9 mouse cellular contexts compared by ENCODE assay signal in the genomic region with DNA sequence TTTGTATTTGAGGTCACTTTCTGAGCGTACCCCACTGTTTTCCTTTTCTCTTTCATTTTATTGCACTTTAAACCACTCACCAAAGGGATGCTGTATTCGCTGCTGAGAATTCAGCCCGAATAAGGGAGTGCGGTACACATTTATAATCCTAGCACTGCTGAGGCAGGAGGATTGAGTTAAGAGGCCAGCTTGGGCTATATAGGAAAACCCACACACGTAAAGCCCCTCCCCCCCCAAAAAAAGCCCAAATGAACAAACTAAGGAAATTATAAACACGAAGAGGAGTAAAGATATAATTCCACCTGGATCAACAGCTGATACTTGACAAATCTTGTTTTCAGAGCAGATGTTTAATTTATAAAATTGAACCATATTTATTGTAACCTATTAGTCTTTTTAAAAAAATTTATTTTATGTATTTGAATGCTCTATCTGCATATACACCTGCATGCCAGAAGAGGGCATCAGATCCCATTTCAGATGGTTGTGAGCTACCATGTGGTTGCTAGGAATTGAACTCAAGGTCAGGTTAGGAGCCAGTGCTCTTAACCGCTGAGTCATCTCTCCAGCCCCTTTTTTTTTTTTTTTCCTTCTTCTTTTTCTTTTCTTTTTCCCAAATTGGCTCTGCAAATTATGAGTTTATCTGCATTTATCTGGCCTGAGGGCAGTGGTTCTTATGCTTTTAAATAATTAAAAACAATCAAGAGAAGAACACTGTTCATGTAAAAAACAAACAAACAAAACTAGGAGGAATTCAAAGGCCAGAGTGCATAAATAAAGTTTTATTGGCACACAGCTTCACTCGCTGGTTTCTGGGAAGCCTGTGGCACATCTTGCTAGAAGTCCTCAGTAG. TPM values are rescaled to one million over a fixed set of nuclear protein-coding genes. Genes with fewer than 3 reads are reported as not detected.
DNase-seq lines count a peak whose midpoint lies in the region; ATAC-seq and TF ChIP-seq lines count a peak whose summit lies in the region.
"Had no signal": no experiment of that assay in that cellular context is flagged by ENCODE, and none has a peak within 500 bp of the region (broad histone marks: within the 10 kb centered on the region; RNA-seq: fewer than 3 reads in every experiment).

No protein-coding gene starts in this region.

- H3K79me2 ChIP-seq in heart, adult 2 months (replicated peaks; ENCODE audit: control insufficient read depth, insufficient read depth, low read length) = 0 out of 2 replicates have a peak, but pooled peaks cover 2% of the 10 kb centered on the region

- ATAC-seq in midbrain, embryonic 11.5 days (ENCODE audit: low FRiP score) = no peak
- no peak for ATAC-seq in limb, embryonic 11.5 days (ENCODE audit: insufficient number of reproducible peaks, low FRiP score, low TSS enrichment, low read depth)
- no peak for ATAC-seq in stomach, embryonic 15.5 days (ENCODE audit: insufficient read depth, low FRiP score, low read depth)

- H3K4me3 ChIP-seq in heart, adult 2 months = peak overlapping the region; percentile 60
- H3K4me3 ChIP-seq in midbrain, embryonic 10.5 days = peak overlapping the region; percentile 61
- no peak overlapping the region for H3K4me3 ChIP-seq in midbrain, embryonic 11.5 days (ENCODE audit: low read depth, low read length)
- H3K4me3 ChIP-seq in limb, embryonic 11.5 days (ENCODE audit: low read depth, low read length) = peak overlapping the region; percentile 55; the same call in 1 of the 2 replicates
- peak overlapping the region; percentile 55; the same call in 1 of the 2 replicates for H3K4me3 ChIP-seq in stomach, embryonic 15.5 days (replicated peaks)

- peak overlapping the region; percentile 94 for H3K27ac ChIP-seq in heart, adult 2 months
- no peak overlapping the region; the same call in 1 of the 2 replicates for H3K27ac ChIP-seq in midbrain, embryonic 10.5 days (replicated peaks)
- no peak overlapping the region for H3K27ac ChIP-seq in midbrain, embryonic 11.5 days (ENCODE audit: low read depth, low read length)
- H3K27ac ChIP-seq in limb, embryonic 11.5 days (replicated peaks; ENCODE audit: low read depth, low read length) = no peak overlapping the region
- H3K27ac ChIP-seq in stomach, embryonic 15.5 days = no peak overlapping the region

- no peak for DNase-seq in heart, adult 2 months
- DNase-seq in heart, adult 18-20 months = no peak
- no peak for DNase-seq in midbrain, embryonic 10.5 days (ENCODE audit: low spot score)
- no peak for DNase-seq in midbrain, embryonic 11.5 days (ENCODE audit: low spot score, missing footprints)
- DNase-seq in limb, embryonic 11.5 days (ENCODE audit: low spot score) = no peak
- no peak for DNase-seq in right cerebral cortex, postnatal 14 days
- no peak for DNase-seq in spleen, postnatal 4 days (ENCODE audit: low spot score in 2 of 2)
- DNase-seq: thymus, adult 18-20 months had no signal

- peak overlapping the region; percentile 86 for H3K9ac ChIP-seq in heart, adult 2 months (ENCODE audit: low read depth, low read length)
- H3K9ac ChIP-seq in midbrain, embryonic 11.5 days (ENCODE audit: low read length) = no peak overlapping the region
- H3K9ac ChIP-seq in limb, embryonic 11.5 days (ENCODE audit: low read length) = no peak overlapping the region
- H3K9ac ChIP-seq in stomach, embryonic 15.5 days = no peak overlapping the region

- TF ChIP-seq EP300 in heart, adult 2 months (IDR thresholded peaks at IDR 0.05; ENCODE audit: insufficient read depth, low read depth, low read length) = no peak

- WGBS in heart, adult 2 months = 54% methylated on average over 8 of the region's 8 CpGs
- 55% methylated on average over 8 of the region's 8 CpGs for WGBS in midbrain, embryonic 10.5 days
- WGBS in midbrain, embryonic 11.5 days = 58% methylated on average over 8 of the region's 8 CpGs
- 53% methylated on average over 8 of the region's 8 CpGs for WGBS in limb, embryonic 11.5 days
- 54% methylated on average over 8 of the region's 8 CpGs for WGBS in stomach, embryonic 15.5 days

- intact Hi-C loops in heart, adult 2 months (cut with DNase I) = loop anchor here (10.0 kb wide), 1 partner anchor 198 kb away; no protein-coding TSS in a partner anchor

- H3K9me3 ChIP-seq in midbrain, embryonic 10.5 days (replicated peaks) = no peaks in the 10 kb centered on the region
- no peaks in the 10 kb centered on the region for H3K9me3 ChIP-seq in midbrain, embryonic 11.5 days (ENCODE audit: control insufficient read depth, low read length)
- H3K9me3 ChIP-seq in limb, embryonic 11.5 days (ENCODE audit: control insufficient read depth, low read length) = no peaks in the 10 kb centered on the region
- H3K9me3 ChIP-seq in stomach, embryonic 15.5 days = no peaks in the 10 kb centered on the region

- H3K4me1 ChIP-seq in heart, adult 2 months (ENCODE audit: control insufficient read depth, insufficient read depth, low read length) = peaks cover 28% of the 10 kb centered on the region
- peaks cover 24% of the 10 kb centered on the region for H3K4me1 ChIP-seq in midbrain, embryonic 10.5 days
- H3K4me1 ChIP-seq in midbrain, embryonic 11.5 days (ENCODE audit: control insufficient read depth, insufficient read depth, low read length) = peaks cover 9% of the 10 kb centered on the region; the same call in 1 of the 2 replicates
- no peaks in the 10 kb centered on the region for H3K4me1 ChIP-seq in limb, embryonic 11.5 days (ENCODE audit: control insufficient read depth, insufficient read depth, low read length)
- peaks cover 9% of the 10 kb centered on the region; the same call in 1 of the 2 replicates for H3K4me1 ChIP-seq in stomach, embryonic 15.5 days

- TF ChIP-seq POLR2A in heart, adult 2 months (IDR thresholded peaks at IDR 0.05; ENCODE audit: insufficient read depth, low read depth, low read length) = no peak

- no peaks in the 10 kb centered on the region for H3K27me3 ChIP-seq in heart, adult 2 months (ENCODE audit: control insufficient read depth, insufficient read depth, low read length)
- peaks cover 14% of the 10 kb centered on the region for H3K27me3 ChIP-seq in midbrain, embryonic 10.5 days (ENCODE audit: low read depth, poor library complexity, severe bottlenecking)
- H3K27me3 ChIP-seq in midbrain, embryonic 11.5 days (ENCODE audit: control insufficient read depth, insufficient read depth, low read length) = no peaks in the 10 kb centered on the region
- peaks cover 3% of the 10 kb centered on the region; the same call in 1 of the 2 replicates for H3K27me3 ChIP-seq in limb, embryonic 11.5 days (ENCODE audit: control insufficient read depth, insufficient read depth, low read length)
- no peaks in the 10 kb centered on the region for H3K27me3 ChIP-seq in stomach, embryonic 15.5 days (replicated peaks)

- peak; percentile 65 for TF ChIP-seq CTCF in heart, adult 2 months (IDR thresholded peaks at IDR 0.05)

- no peak overlapping the region for H3K4me2 ChIP-seq in midbrain, embryonic 11.5 days
- H3K4me2 ChIP-seq in limb, embryonic 11.5 days (ENCODE audit: low read depth, severe bottlenecking) = peak overlapping the region; percentile 81; the same call in 1 of the 2 replicates
- peak overlapping the region; percentile 92 for H3K4me2 ChIP-seq in stomach, embryonic 15.5 days

- peaks cover 6% of the 10 kb centered on the region for H3K36me3 ChIP-seq in heart, adult 2 months (ENCODE audit: control insufficient read depth, insufficient read depth, low read length)
- no peaks in the 10 kb centered on the region for H3K36me3 ChIP-seq in midbrain, embryonic 10.5 days
- H3K36me3 ChIP-seq in midbrain, embryonic 11.5 days (ENCODE audit: control insufficient read depth, insufficient read depth, low read length) = no peaks in the 10 kb centered on the region
- no peaks in the 10 kb centered on the region for H3K36me3 ChIP-seq in limb, embryonic 11.5 days (ENCODE audit: control insufficient read depth, insufficient read depth, low read length)
- no peaks in the 10 kb centered on the region for H3K36me3 ChIP-seq in stomach, embryonic 15.5 days

RNA-seq across cellular contexts. Expression of a gene that starts 30.4 kb away (rescaled TPM):
- total RNA-seq in heart, adult 2 months (2021) = 100 to 1,000 TPM; 205 to 251 TPM
- polyA plus RNA-seq in heart, adult 2 months (2012; rRNA removed) = 105 and 141 TPM in 2 replicates
- total RNA-seq in heart, adult 18-20 months (2021) = 100 to 1,000 TPM; 238 to 247 TPM
- 2.6 and 3.3 TPM in 2 replicates for polyA plus RNA-seq in midbrain, embryonic 10.5 days (2016; fragmentation: Nextera tagmentation; extraction: Ambion mirVana)
- 1.6 and 1.7 TPM in 2 replicates for polyA plus RNA-seq in midbrain, embryonic 11.5 days (2014; fragmentation: Nextera tagmentation; extraction: Ambion mirVana)
- polyA plus RNA-seq in limb, embryonic 11.5 days (2014; fragmentation: Nextera tagmentation; extraction: Ambion mirVana) = 2.1 and 4.5 TPM in 2 replicates
- 2.1 and 2.2 TPM in 2 replicates for polyA plus RNA-seq in stomach, embryonic 15.5 days (2015; fragmentation: Nextera tagmentation; extraction: Ambion mirVana)

RNA-seq across cellular contexts. Expression of a gene that starts 46.6 kb away (rescaled TPM):
- total RNA-seq in heart, adult 2 months (2021) = 10 to 100 TPM; 27.1 to 32.1 TPM
- polyA plus RNA-seq in heart, adult 2 months (2012; rRNA removed) = 24.4 and 28.3 TPM in 2 replicates
- total RNA-seq in heart, adult 18-20 months (2021) = 10 to 100 TPM; 24.8 to 26.0 TPM
- polyA plus RNA-seq in midbrain, embryonic 10.5 days (2016; fragmentation: Nextera tagmentation; extraction: Ambion mirVana) = 58.9 and 67.5 TPM in 2 replicates
- 30.0 and 35.1 TPM in 2 replicates for polyA plus RNA-seq in midbrain, embryonic 11.5 days (2014; fragmentation: Nextera tagmentation; extraction: Ambion mirVana)
- 41.8 and 52.8 TPM in 2 replicates for polyA plus RNA-seq in limb, embryonic 11.5 days (2014; fragmentation: Nextera tagmentation; extraction: Ambion mirVana)
- polyA plus RNA-seq in stomach, embryonic 15.5 days (2015; fragmentation: Nextera tagmentation; extraction: Ambion mirVana) = 42.9 and 46.7 TPM in 2 replicates

RNA-seq across cellular contexts. Expression of a gene that starts 48.8 kb away (rescaled TPM):
- 1 to 10 TPM; 1.6 to 2.0 TPM for total RNA-seq in heart, adult 2 months (2021)
- polyA plus RNA-seq in heart, adult 2 months (2012; rRNA removed) = 3.0 and 3.1 TPM in 2 replicates
- total RNA-seq in heart, adult 18-20 months (2021) = 1 to 10 TPM; 1.3 to 1.5 TPM
- 12.2 and 12.8 TPM in 2 replicates for polyA plus RNA-seq in midbrain, embryonic 10.5 days (2016; fragmentation: Nextera tagmentation; extraction: Ambion mirVana)
- 13.8 and 14.0 TPM in 2 replicates for polyA plus RNA-seq in midbrain, embryonic 11.5 days (2014; fragmentation: Nextera tagmentation; extraction: Ambion mirVana)
- polyA plus RNA-seq in limb, embryonic 11.5 days (2014; fragmentation: Nextera tagmentation; extraction: Ambion mirVana) = 13.4 and 14.6 TPM in 2 replicates
- polyA plus RNA-seq in stomach, embryonic 15.5 days (2015; fragmentation: Nextera tagmentation; extraction: Ambion mirVana) = 9.3 and 13.3 TPM in 2 replicates

Comparison
In these comparisons a context has a peak if more than half of its experiments do, and no peak if none do; other contexts are left out.
1. RNA of a gene that starts 30.4 kb away (polyA plus RNA-seq): 105 to 141 TPM in heart, adult 2 months; 2.1 to 4.5 TPM in limb, embryonic 11.5 days, 2.6 to 3.3 TPM in midbrain, embryonic 10.5 days, 2.1 to 2.2 TPM in stomach, embryonic 15.5 days and 1.6 to 1.7 TPM in midbrain, embryonic 11.5 days; every median in the first group is over 10 times any median in the second.